ENCODE assay signal across 11 mouse cellular contexts in the genomic region with DNA sequence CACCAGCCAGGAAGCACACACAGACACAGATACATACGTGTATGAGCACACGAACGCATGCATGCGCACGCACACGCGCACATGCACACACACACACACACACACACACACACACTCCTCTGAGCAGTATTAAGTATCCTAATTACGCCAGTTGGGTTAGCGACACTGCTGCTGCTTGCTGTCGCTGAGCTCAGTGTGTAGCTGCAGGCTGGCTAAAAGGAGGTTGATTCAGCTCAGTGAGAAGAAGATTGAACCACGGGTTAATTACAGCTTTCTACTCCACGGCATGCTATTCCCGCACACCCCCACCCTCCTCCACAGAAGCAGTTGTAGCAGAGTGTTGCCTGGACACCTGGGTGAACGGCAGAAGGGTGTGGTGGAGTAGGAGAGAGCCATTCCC.
DNase-seq lines count a peak whose midpoint lies in the region; ATAC-seq and TF ChIP-seq lines count a peak whose summit lies in the region.
"Had no signal": no experiment of that assay in that cellular context is flagged by ENCODE, and none has a peak within 500 bp of the region (broad histone marks: within the 10 kb centered on the region; RNA-seq: fewer than 3 reads in every experiment).

No protein-coding gene starts in this region.

- H3K27me3 ChIP-seq in midbrain, embryonic 12.5 days: no peaks in the 10 kb centered on the region
- H3K27me3 ChIP-seq in midbrain, embryonic 11.5 days (ENCODE audit: control insufficient read depth, insufficient read depth, low read length): no peaks in the 10 kb centered on the region
- H3K27me3 ChIP-seq in forebrain, embryonic 14.5 days (replicated peaks; ENCODE audit: control insufficient read depth, insufficient read depth, low read length): no peaks in the 10 kb centered on the region
- H3K27me3 ChIP-seq in hindbrain, postnatal 0 days (ENCODE audit: insufficient read depth, low read length): no peaks in the 10 kb centered on the region

- no peak overlapping the region for H3K9ac ChIP-seq in midbrain, embryonic 12.5 days (replicated peaks)
- no peak overlapping the region for H3K9ac ChIP-seq in midbrain, embryonic 11.5 days (ENCODE audit: low read length)
- H3K9ac ChIP-seq in forebrain, embryonic 14.5 days (ENCODE audit: low read length): no peak overlapping the region
- H3K9ac ChIP-seq in hindbrain, postnatal 0 days (replicated peaks; ENCODE audit: low read length): 0 out of 2 replicates have a peak overlapping the region, but pooled peaks have one; percentile 33

- H3K36me3 ChIP-seq in midbrain, embryonic 12.5 days: no peaks in the 10 kb centered on the region
- no peaks in the 10 kb centered on the region for H3K36me3 ChIP-seq in midbrain, embryonic 11.5 days (ENCODE audit: control insufficient read depth, insufficient read depth, low read length)
- H3K36me3 ChIP-seq in forebrain, embryonic 14.5 days (ENCODE audit: control insufficient read depth, insufficient read depth, low read length): no peaks in the 10 kb centered on the region
- H3K36me3 ChIP-seq in hindbrain, postnatal 0 days (ENCODE audit: insufficient read depth, low read length): no peaks in the 10 kb centered on the region

- no peak for TF ChIP-seq CTCF in hindbrain, postnatal 0 days (IDR thresholded peaks at IDR 0.05; ENCODE audit: low read depth)

- no peak for DNase-seq in midbrain, embryonic 11.5 days (ENCODE audit: low spot score, missing footprints)
- DNase-seq in forebrain, embryonic 14.5 days (ENCODE audit: low spot score): peak; percentile 59
- peak; percentile 56 for DNase-seq in hindbrain, postnatal 0 days (ENCODE audit: low spot score)
- peak; percentile 56 for DNase-seq in retina, postnatal 1 day
- no peak for DNase-seq in adrenal gland, adult 8-10 months
- DNase-seq in heart, adult 8-10 months (ENCODE audit: low spot score): no peak
- DNase-seq in c-Kit-positive CD71-positive TER-119-positive erythroid progenitor cells, embryonic 14.5 days (ENCODE audit: low spot score): no peak
- DNase-seq: cerebellum, adult 9-10 months; liver had no signal

- WGBS in midbrain, embryonic 12.5 days: 76% methylated on average over 14 of the region's 14 CpGs
- WGBS in midbrain, embryonic 11.5 days: 82% methylated on average over 14 of the region's 14 CpGs
- WGBS in forebrain, embryonic 14.5 days: 55% methylated on average over 14 of the region's 14 CpGs
- 54% methylated on average over 14 of the region's 14 CpGs for WGBS in hindbrain, postnatal 0 days

- no peak overlapping the region for H3K4me3 ChIP-seq in midbrain, embryonic 12.5 days
- no peak overlapping the region for H3K4me3 ChIP-seq in midbrain, embryonic 11.5 days (ENCODE audit: low read depth, low read length)
- no peak overlapping the region for H3K4me3 ChIP-seq in forebrain, embryonic 14.5 days (ENCODE audit: low read depth, low read length)
- no peak overlapping the region for H3K4me3 ChIP-seq in hindbrain, postnatal 0 days (ENCODE audit: low read length)

- H3K9me3 ChIP-seq in midbrain, embryonic 12.5 days: no peaks in the 10 kb centered on the region
- H3K9me3 ChIP-seq in midbrain, embryonic 11.5 days (ENCODE audit: control insufficient read depth, low read length): no peaks in the 10 kb centered on the region
- no peaks in the 10 kb centered on the region for H3K9me3 ChIP-seq in forebrain, embryonic 14.5 days (replicated peaks; ENCODE audit: control insufficient read depth, low read length)
- H3K9me3 ChIP-seq in hindbrain, postnatal 0 days (ENCODE audit: low read length): no peaks in the 10 kb centered on the region

- peaks cover 9% of the 10 kb centered on the region; the same call in 1 of the 2 replicates for H3K4me1 ChIP-seq in midbrain, embryonic 12.5 days
- H3K4me1 ChIP-seq in midbrain, embryonic 11.5 days (ENCODE audit: control insufficient read depth, insufficient read depth, low read length): no peaks in the 10 kb centered on the region
- peaks cover 9% of the 10 kb centered on the region for H3K4me1 ChIP-seq in forebrain, embryonic 14.5 days (ENCODE audit: control insufficient read depth, insufficient read depth, low read length)
- peaks cover 8% of the 10 kb centered on the region; the same call in 1 of the 2 replicates for H3K4me1 ChIP-seq in hindbrain, postnatal 0 days (ENCODE audit: insufficient read depth, low read length)

- ATAC-seq in midbrain, embryonic 12.5 days (ENCODE audit: low FRiP score, low read depth): peak; percentile 32
- ATAC-seq in midbrain, embryonic 11.5 days (ENCODE audit: low FRiP score): no peak
- ATAC-seq in forebrain, embryonic 14.5 days: peak; percentile 70
- ATAC-seq in hindbrain, postnatal 0 days: peak; percentile 69

- H3K4me2 ChIP-seq in midbrain, embryonic 12.5 days (replicated peaks): no peak overlapping the region
- H3K4me2 ChIP-seq in midbrain, embryonic 11.5 days: no peak overlapping the region
- H3K4me2 ChIP-seq in forebrain, embryonic 14.5 days (ENCODE audit: low read length): 0 out of 2 replicates have a peak overlapping the region, but pooled peaks have one; percentile 22
- H3K4me2 ChIP-seq in hindbrain, postnatal 0 days (ENCODE audit: low read depth, low read length): 0 out of 2 replicates have a peak overlapping the region, but pooled peaks have one; percentile 31

- H3K27ac ChIP-seq in midbrain, embryonic 12.5 days (replicated peaks): no peak overlapping the region
- H3K27ac ChIP-seq in midbrain, embryonic 11.5 days (ENCODE audit: low read depth, low read length): no peak overlapping the region
- peak overlapping the region; percentile 72 for H3K27ac ChIP-seq in forebrain, embryonic 14.5 days (ENCODE audit: low read depth, low read length)
- peak overlapping the region; percentile 67 for H3K27ac ChIP-seq in hindbrain, postnatal 0 days
- H3K27ac ChIP-seq: kidney, postnatal 0 days had no signal

Comparison
In these comparisons a context has a peak if more than half of its experiments do, and no peak if none do; other contexts are left out.
1. H3K27ac ChIP-seq: peak in forebrain, embryonic 14.5 days (single experiment) and hindbrain, postnatal 0 days (single experiment); none in midbrain, embryonic 12.5 days (single experiment) and midbrain, embryonic 11.5 days (single experiment).
2. H3K4me2 ChIP-seq: peak in forebrain, embryonic 14.5 days (single experiment) and hindbrain, postnatal 0 days (single experiment); none in midbrain, embryonic 12.5 days (single experiment) and midbrain, embryonic 11.5 days (single experiment).
3. DNase-seq: peak in forebrain, embryonic 14.5 days (single experiment), hindbrain, postnatal 0 days (single experiment) and retina, postnatal 1 day (single experiment); none in midbrain, embryonic 11.5 days (single experiment), adrenal gland, adult 8-10 months (single experiment), heart, adult 8-10 months (single experiment) and c-Kit-positive CD71-positive TER-119-positive erythroid progenitor cells, embryonic 14.5 days (single experiment).